Mouse (Mus musculus) CH12.LX (cell line): ENCODE measurements around the gene Dck. TPM values are rescaled to one million over a fixed set of nuclear protein-coding genes. Genes with fewer than 3 reads are reported as not detected.
A peak's percentile ranks its signal among the peaks of the same experiment; 100 is the strongest.

Source experiments
- DNase-seq: peaks from one replicate; pipeline ENCODE4 v3.0.0-alpha.2; 2013; ENCODE audit errors: extremely low read depth
- H3K27ac ChIP-seq: 2 replicates; pipeline ENCODE4 v1.5.1; 2012; ENCODE audit warnings: low read depth, mild to moderate bottlenecking, control low read depth, moderate library complexity; ENCODE audit not compliant: insufficient read depth
- H3K27me3 ChIP-seq: replicated peaks from 2 replicates; pipeline ENCODE3; 2012; ENCODE audit warnings: inconsistent platforms
- H3K36me3 ChIP-seq, 2 experiments: replicated peaks in 1 of 2; 2 replicates each; pipeline versions ENCODE3 to v1.6.1; 2012; ENCODE audit warnings: inconsistent platforms in 1 of 2, low read length in 1 of 2, mild to moderate bottlenecking in 1 of 2, mixed read lengths in 1 of 2, moderate library complexity in 1 of 2; ENCODE audit not compliant: control insufficient read depth in 1 of 2, insufficient read depth in 1 of 2
- H3K4me1 ChIP-seq, 2 experiments: 2 replicates each; pipeline ENCODE4 v1.6.1; 2012; ENCODE audit warnings: inconsistent platforms in 1 of 2, moderate library complexity in 1 of 2; ENCODE audit not compliant: insufficient read depth in 2 of 2, control insufficient read depth in 1 of 2
- H3K4me2 ChIP-seq: 2 replicates; pipeline ENCODE4 v1.6.1; 2012; ENCODE audit warnings: low read depth, mild to moderate bottlenecking, control low read depth; ENCODE audit not compliant: poor library complexity, insufficient read depth, severe bottlenecking
- H3K4me3 ChIP-seq, 3 experiments: fragments of 150-350 bp in 1 of 3; sonication (generic) in 1 of 3; replicated peaks in 1 of 3; 2 replicates each; pipeline versions ENCODE3 to v1.5.1; 2011 to 2012; ENCODE audit warnings: low read depth in 2 of 3, low read length in 2 of 3, mild to moderate bottlenecking in 2 of 3, moderate library complexity in 2 of 3, control low read depth in 1 of 3, improper control_type of control experiment in 1 of 3, inconsistent platforms in 1 of 3, mixed read lengths in 1 of 3; ENCODE audit not compliant: poor library complexity in 1 of 3
- H3K79me2 ChIP-seq: replicated peaks from 2 replicates; pipeline ENCODE4 v1.6.1; 2012; ENCODE audit warnings: mild to moderate bottlenecking, moderate library complexity; ENCODE audit not compliant: control insufficient read depth, poor library complexity, insufficient read depth, severe bottlenecking; ENCODE audit errors: extremely low read depth
- H3K9ac ChIP-seq: 2 replicates; pipeline ENCODE4 v1.6.1; 2012; ENCODE audit warnings: low read depth, mild to moderate bottlenecking, control low read depth, moderate library complexity; ENCODE audit not compliant: insufficient read depth
- H3K9me3 ChIP-seq: replicated peaks from 2 replicates; pipeline ENCODE3; 2012; ENCODE audit warnings: low read length, inconsistent platforms, mixed read lengths
- CHD1 ChIP-seq: IDR thresholded peaks from 2 replicates; pipeline ENCODE4 v1.6.1; 2012; ENCODE audit warnings: low read depth, low read length, improper control_type of control experiment, inconsistent platforms
- CHD2 ChIP-seq: IDR thresholded peaks from 2 replicates; pipeline ENCODE4 v1.6.1; 2011; ENCODE audit warnings: low read length, improper control_type of control experiment
- EP300 ChIP-seq: IDR thresholded peaks from 2 replicates; pipeline ENCODE4 v1.6.1; 2011; ENCODE audit warnings: low read length, improper control_type of control experiment
- ETS1 ChIP-seq: conservative IDR thresholded peaks from 2 replicates; pipeline ENCODE4 v1.6.1; 2012; ENCODE audit warnings: low read depth, mild to moderate bottlenecking, inconsistent platforms, low read length, improper control_type of control experiment, moderate library complexity
- GABPA ChIP-seq: IDR thresholded peaks from 2 replicates; pipeline ENCODE4 v1.6.1; 2012; ENCODE audit warnings: low read depth, low read length, improper control_type of control experiment, inconsistent platforms; ENCODE audit not compliant: insufficient replicate concordance
- HCFC1 ChIP-seq: IDR thresholded peaks from 2 replicates; pipeline ENCODE4 v1.6.1; 2012; ENCODE audit warnings: low read depth, mild to moderate bottlenecking, inconsistent platforms, low read length, improper control_type of control experiment
- IRF4 ChIP-seq: IDR thresholded peaks from 2 replicates; pipeline ENCODE4 v1.6.1; 2014; ENCODE audit warnings: low read depth, mild to moderate bottlenecking, inconsistent platforms, low read length, improper control_type of control experiment
- KAT2A ChIP-seq: IDR thresholded peaks from 2 replicates; pipeline ENCODE4 v1.6.1; 2012; ENCODE audit warnings: low read length, improper control_type of control experiment, inconsistent platforms; ENCODE audit not compliant: insufficient replicate concordance
- MEF2A ChIP-seq: IDR thresholded peaks from 2 replicates; pipeline ENCODE4 v1.6.1; 2014; ENCODE audit warnings: low read depth, mild to moderate bottlenecking, inconsistent platforms, low read length, improper control_type of control experiment, borderline replicate concordance
- MXI1 ChIP-seq: IDR thresholded peaks from 2 replicates; pipeline ENCODE4 v1.6.1; 2011; ENCODE audit warnings: mild to moderate bottlenecking, low read depth, low read length, improper control_type of control experiment
- MYC ChIP-seq: IDR thresholded peaks from 2 replicates; pipeline ENCODE4 v1.6.1; 2011; ENCODE audit warnings: low read depth, mild to moderate bottlenecking, improper control_type of control experiment, low read length
- NELFE ChIP-seq: IDR thresholded peaks from 2 replicates; pipeline ENCODE4 v1.6.1; 2011; ENCODE audit warnings: low read depth, low read length, improper control_type of control experiment
- POLR2A ChIP-seq: IDR thresholded peaks from 2 replicates; pipeline ENCODE4 v1.6.1; 2011; ENCODE audit warnings: low read depth, mild to moderate bottlenecking, improper control_type of control experiment, low read length
- SIN3A ChIP-seq: IDR thresholded peaks from 2 replicates; pipeline ENCODE4 v1.6.1; 2012; ENCODE audit warnings: low read length, improper control_type of control experiment, inconsistent platforms
- UBTF ChIP-seq: IDR thresholded peaks from 2 replicates; pipeline ENCODE4 v1.6.1; 2012; ENCODE audit warnings: low read depth, mild to moderate bottlenecking, inconsistent platforms, low read length, improper control_type of control experiment, moderate library complexity
- USF1 ChIP-seq: IDR thresholded peaks from 2 replicates; pipeline ENCODE4 v1.6.1; 2014; ENCODE audit warnings: low read depth, mild to moderate bottlenecking, inconsistent platforms, low read length, improper control_type of control experiment
- USF2 ChIP-seq: conservative IDR thresholded peaks from 2 replicates; pipeline ENCODE4 v1.6.1; 2011; ENCODE audit warnings: low read depth, low read length, improper control_type of control experiment
- ZKSCAN1 ChIP-seq: IDR thresholded peaks from 2 replicates; pipeline ENCODE4 v1.6.1; 2012; ENCODE audit warnings: low read depth, inconsistent platforms, low read length, improper control_type of control experiment, borderline replicate concordance
- ZNF384 ChIP-seq: IDR thresholded peaks from 2 replicates; pipeline ENCODE4 v1.6.1; 2012; ENCODE audit warnings: low read depth, low read length, improper control_type of control experiment, inconsistent platforms
- dilution Hi-C: fragments of 300-500 bp; cut with MboI; formaldehyde crosslinking; loops from 2 replicates; pipeline ENCODE4 v1.14.3; 2020; ENCODE audit warnings: low sequenced_read_pairs; ENCODE audit not compliant: extremely low pct_unique_long_range_greater_than_20kb, extremely low pct_ligation_motif_present
- in situ Hi-C: fragments of 300-500 bp; cut with MboI; formaldehyde crosslinking; loops from 3 replicates; pipeline ENCODE4 v1.14.3; 2019; ENCODE audit warnings: low sequenced_read_pairs, low pct_ligation_motif_present, low pct_unique_long_range_greater_than_20kb, mixed read lengths
- polyA plus RNA-seq: library from polyadenylated mRNA; unstranded; fragments of >175 nt; gene quantifications from 2 replicates; pipeline ENCODE4 v1.2.1, GENCODE M21; 2012; ENCODE audit warnings: low read depth; ENCODE audit not compliant: insufficient read length
- total RNA-seq, 2 experiments: library from RNA; depleted of rRNA; stranded (reverse); fragments of 300-350 nt in 1 of 2; fragments of >200 nt in 1 of 2; gene quantifications; 2 replicates each; pipeline ENCODE4 v1.2.3; 2012 to 2014

Gene Dck
- total and polyA plus RNA-seq, 3 experiments = 13.7 to 33.9 (median 25.5) TPM

GRCm38 (mm10) chr5:88721565-88722212 is 43.1 kb upstream of the Dck start:
- no peak overlapping the region for H3K27ac ChIP-seq
- TF ChIP-seq MEF2A (no peak), CHD2 (no peak), HCFC1 (no peak), IRF4 (no peak)
- TF ChIP-seq, all 38 proteins: peak for 0
- no peak for DNase-seq
- Histone ChIP-seq H3K79me2 (peaks cover 32% of the 10 kb centered on the region), H3K36me3 (peaks cover 0 to 10% of the 10 kb centered on the region in 2 experiments), H3K4me1 (peaks cover 12 to 44% of the 10 kb centered on the region in 2 experiments), H3K9me3 (no peaks in the 10 kb centered on the region), H3K9ac (peak overlapping the region; percentile 99), H3K4me2 (peak overlapping the region; percentile 60), H3K27me3 (no peaks in the 10 kb centered on the region), H3K4me3 (peak overlapping the region; percentile 73 to 100 (median 99))
- in situ Hi-C loops (no loop called here), dilution Hi-C loops (no loop called here)

DNA sequence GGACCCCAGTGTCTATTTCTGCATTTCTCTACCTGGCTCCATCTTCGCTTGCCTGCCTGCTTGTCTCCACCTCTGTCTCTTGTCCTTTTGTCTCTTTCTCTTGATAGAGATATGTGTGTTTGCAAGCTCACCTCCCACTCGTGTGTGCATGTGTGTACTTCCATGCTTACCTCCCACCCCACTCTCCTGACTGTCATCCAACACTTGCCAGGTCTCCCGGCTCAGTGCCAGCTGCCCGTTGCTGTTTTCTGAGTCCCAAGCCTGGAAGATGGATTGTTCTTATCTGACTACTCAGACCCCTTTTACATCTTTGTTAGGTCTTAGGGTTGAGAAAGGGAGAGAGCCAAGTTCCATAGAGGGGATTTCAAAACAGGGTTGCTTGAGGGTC is 42.6 kb upstream of the Dck start:
- no peak for DNase-seq
- TF ChIP-seq GABPA = no peak
- no peak for TF ChIP-seq MYC
- no peak for TF ChIP-seq ZNF384
- TF ChIP-seq UBTF = no peak
- no peak for TF ChIP-seq POLR2A
- TF ChIP-seq EP300 = no peak
- Histone ChIP-seq H3K9ac (peak overlapping the region; percentile 99; the same call in 1 of the 2 replicates), H3K27ac (no peak overlapping the region), H3K4me2 (peak overlapping the region; percentile 60), H3K4me1 (peaks cover 14 to 41% of the 10 kb centered on the region in 2 experiments), H3K79me2 (peaks cover 33% of the 10 kb centered on the region), H3K27me3 (no peaks in the 10 kb centered on the region), H3K4me3 (peak overlapping the region; percentile 73 to 100 (median 99)), H3K36me3 (peaks cover 0 to 10% of the 10 kb centered on the region in 2 experiments), H3K9me3 (no peaks in the 10 kb centered on the region)
- in situ Hi-C loops = no loop called here
- dilution Hi-C loops = no loop called here

GRCm38 (mm10) chr5:88724030-88724429 is 40.8 kb upstream of the Dck start:
- in situ Hi-C loops = no loop called here
- peaks cover 37% of the 10 kb centered on the region for H3K79me2 ChIP-seq
- no peak overlapping the region for H3K4me3 ChIP-seq
- no peak for DNase-seq
- peaks cover 0 to 15% of the 10 kb centered on the region in 2 experiments for H3K36me3 ChIP-seq
- no peak overlapping the region for H3K4me2 ChIP-seq
- dilution Hi-C loops = no loop called here
- peaks cover 14 to 39% of the 10 kb centered on the region in 2 experiments for H3K4me1 ChIP-seq
- no peaks in the 10 kb centered on the region for H3K9me3 ChIP-seq
- TF ChIP-seq CHD1 (no peak), KAT2A (no peak), USF2 (no peak), ZNF384 (no peak), ZKSCAN1 (no peak), ETS1 (no peak), GABPA (no peak), MEF2A (no peak), NELFE (no peak), USF1 (no peak), SIN3A (no peak), MXI1 (no peak), HCFC1 (no peak), EP300 (no peak)
- no peak overlapping the region for H3K27ac ChIP-seq
- no peak overlapping the region for H3K9ac ChIP-seq
- H3K27me3 ChIP-seq = no peaks in the 10 kb centered on the region
